Mouse (Mus musculus) small intestine, adult 2 months (tissue): ENCODE measurements around the gene Shc4.

Experiments used
- CTCF ChIP-seq: fragments of 200-500 bp; IDR thresholded peaks from 2 replicates; pipeline ENCODE4 v1.5.1; 2012; ENCODE audit warnings: low read depth, mild to moderate bottlenecking, control low read depth, inconsistent platforms, low read length, moderate library complexity, mixed read lengths; ENCODE audit not compliant: insufficient replicate concordance, insufficient read length; ENCODE audit errors: extremely low read depth
- POLR2A ChIP-seq: fragments of 200-500 bp; IDR thresholded peaks from 2 replicates; pipeline ENCODE4 v1.6.1; 2012; ENCODE audit warnings: low read depth, mild to moderate bottlenecking, control low read depth, inconsistent platforms, low read length, moderate library complexity

GRCm38 (mm10) chr2:125630010-125630409, 93.9 kb downstream of the Shc4 start:
- TF ChIP-seq CTCF (no peak), POLR2A (no peak)
